Mouse (Mus musculus) Muller cell, postnatal 12 days (primary cell): ENCODE data around the gene C1qtnf5.

Source experiments
- DNase-seq: peaks from one replicate; pipeline ENCODE4 v3.0.0-alpha.2; 2015; ENCODE audit errors: inconsistent ontology term

The C1qtnf5 gene

DNA sequence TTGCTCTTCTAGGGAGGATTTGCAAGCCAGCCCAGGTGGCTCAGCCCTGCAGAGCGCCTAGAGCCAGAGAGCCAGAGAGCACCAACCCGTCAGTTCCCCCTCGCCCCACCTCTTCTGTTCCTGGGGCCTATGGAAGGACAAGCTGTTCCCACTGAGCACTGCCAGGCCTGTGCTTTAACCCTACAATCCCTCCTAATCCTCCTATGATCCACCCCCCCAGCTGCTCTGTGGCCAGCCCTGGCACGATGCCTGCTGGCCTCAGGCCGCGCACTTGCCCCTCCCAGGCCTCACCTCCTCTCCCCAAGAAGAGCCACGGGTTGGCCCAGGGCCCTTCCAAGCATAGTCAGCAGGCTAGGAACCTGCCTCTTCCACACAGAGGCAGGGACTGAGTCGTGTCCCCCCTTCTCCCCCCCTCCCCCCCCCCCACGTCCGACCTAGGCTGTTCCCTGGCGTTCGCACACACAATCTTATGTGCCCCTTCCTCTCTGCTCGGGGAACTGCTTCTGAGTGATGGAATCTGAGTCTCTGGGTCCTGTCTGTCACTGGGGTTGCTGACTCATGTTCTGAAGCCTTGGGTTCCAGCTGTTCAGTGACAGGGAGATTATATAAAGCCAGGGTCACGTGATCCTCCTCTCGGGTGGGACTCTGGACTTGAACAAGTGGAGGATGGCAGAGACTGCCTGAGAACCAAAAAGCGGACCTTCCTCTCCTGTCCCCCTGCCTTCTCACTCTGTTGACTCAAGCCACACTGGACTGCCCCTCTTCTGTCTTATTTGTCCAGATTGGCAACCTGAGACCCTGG lies 27.9 kb upstream of the C1qtnf5 start:
- DNase-seq: peak; percentile 92

- DNase-seq: no peak
Observed at GRCm38 (mm10) chr9:44079997-44080780, 26.9 kb upstream of the C1qtnf5 start.

DNA sequence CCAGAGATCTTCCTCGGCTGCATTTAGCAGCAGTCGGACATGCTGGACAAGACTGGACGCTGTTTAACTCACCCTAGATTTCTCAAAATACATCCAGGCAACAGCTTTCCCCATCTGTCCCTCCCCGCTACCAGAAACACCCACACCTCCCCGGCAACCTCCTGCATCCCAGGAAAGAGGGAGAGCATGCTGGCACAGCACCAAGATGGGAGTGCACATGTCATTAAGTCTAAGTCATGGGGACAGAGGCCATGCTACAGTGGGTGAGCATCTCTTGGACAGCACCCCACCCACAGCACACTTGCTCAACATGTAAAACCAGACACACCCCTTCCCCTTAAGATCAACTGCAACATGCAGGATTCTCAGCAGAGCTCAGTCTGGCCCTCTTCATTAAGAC lies 26.1 kb upstream of the C1qtnf5 start:
- no peak for DNase-seq

DNA sequence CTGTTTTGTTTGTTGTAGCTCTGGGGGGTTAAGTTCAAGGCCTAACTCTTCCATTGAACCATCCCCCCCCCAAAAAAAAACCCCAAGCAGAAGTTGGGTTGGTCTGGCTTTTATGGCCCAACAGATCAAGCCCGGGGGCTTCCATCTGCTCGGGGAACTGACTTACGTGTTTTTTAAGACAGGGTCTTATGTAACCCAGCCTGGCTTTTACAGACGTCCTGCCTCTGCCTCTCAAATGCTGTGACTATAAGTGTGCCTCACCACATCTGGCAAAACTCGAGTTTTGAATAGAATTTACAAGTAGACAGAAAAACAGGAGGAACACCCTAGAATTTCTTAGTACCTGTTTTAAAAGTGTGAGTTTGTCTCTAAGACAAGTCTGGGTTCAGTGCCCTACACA lies 25.5 kb upstream of the C1qtnf5 start:
- DNase-seq: no peak

GRCm38 (mm10) chr9:44082266-44082665 lies 24.8 kb upstream of the C1qtnf5 start:
- no peak for DNase-seq

DNA sequence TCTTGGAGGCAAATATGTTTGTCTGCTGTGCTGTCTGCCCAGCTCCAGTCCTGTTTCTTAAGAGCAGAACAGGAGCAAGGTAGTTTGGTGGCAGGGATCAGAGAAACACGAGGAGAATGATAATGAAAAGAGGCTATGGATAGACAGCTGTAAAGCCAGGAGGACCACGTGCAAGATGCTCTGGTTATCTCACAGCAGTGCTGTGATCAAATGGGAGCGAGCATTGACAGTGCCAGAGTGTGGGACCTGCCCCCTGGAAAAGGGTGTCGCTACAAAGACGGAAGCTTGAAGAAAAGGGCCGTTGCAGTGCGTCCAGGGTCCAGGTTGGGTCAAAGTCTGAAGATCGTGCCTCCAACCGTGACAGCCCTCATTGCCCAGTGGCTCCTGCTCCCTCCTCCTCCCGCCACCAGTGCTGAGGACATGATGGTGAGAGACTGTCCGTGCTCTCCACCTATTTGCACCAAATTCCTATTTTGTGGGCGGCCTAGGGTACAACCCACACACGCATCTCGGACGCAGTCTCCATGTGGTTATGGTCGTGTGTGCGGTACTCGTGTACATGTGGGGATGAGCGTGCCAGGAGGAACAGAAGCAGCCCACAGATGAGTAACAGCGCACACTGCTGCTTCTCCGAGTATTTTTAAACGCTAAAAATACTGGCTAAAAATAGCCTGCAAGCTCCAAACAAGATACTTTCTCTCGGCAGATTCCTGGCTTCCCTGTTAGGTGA lies 23.5 kb upstream of the C1qtnf5 start:
- DNase-seq: no peak

DNA sequence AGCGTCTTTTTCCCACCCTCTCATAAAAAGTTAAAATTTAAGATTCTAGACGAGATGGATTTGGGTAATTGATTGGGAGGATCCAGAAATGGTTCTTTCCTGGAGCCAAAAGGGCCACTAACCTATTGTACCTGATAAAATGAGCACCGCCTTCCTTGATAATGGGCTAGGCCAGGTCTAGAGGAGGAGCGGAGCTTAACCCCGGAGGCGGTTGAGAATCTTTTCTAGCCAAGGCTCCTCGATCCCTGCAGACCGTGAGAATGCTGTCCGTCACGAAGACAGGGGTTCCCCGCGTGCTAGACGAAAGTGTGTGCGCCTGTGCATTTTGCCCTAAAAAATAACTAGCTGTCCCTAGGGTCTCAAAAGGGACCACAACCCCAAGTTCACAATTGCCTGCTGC lies 22.8 kb upstream of the C1qtnf5 start:
- DNase-seq: no peak

DNA sequence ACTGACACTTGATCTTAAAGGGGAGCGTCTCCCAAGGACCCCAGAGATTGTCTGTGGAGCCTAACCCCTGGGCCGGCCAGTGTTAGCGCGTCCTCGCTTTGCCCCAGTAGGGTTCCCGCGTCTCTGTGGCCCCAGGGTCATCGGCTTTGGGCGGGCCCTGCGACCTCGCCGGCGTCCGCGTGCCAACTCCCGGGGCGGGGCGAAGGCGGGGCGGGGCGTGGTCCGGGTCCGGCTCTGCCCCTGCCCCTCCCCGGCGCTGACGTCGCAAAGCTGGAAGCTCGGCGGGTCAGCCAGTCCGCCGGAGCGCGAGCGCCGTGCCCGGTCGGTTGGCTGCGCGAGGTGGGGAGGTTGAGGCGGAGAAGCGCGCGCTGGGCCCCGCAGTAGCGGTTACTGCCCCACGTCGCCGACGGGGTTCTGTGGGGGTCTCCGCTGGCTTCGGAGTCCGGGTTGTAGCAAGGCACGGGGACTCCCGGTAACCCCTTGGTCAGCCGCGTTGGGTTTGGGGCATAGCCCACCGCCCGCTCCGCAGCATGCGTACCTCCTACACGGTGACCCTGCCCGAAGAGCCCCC lies 22.3 kb upstream of the C1qtnf5 start:
- peak; percentile 92 for DNase-seq

DNA sequence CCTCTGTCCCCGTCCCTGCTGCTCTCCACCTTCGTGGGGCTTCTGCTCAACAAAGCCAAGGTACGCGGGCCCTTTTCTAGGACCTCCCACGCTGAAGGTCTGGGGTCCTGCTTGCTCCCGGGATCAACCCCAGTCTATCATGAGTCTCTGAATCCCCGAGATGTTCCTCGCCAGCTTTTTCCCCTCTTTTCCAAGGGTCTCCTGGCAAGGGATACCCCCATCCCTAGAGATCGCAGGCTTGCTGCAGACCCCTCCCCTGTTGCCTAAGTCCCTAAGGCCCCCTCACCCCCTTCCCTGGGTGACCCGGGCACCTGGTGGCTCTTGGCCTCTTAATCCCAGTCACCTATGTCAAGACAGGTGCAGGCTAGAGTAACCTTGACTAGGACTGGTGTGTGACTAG lies 21.8 kb upstream of the C1qtnf5 start:
- no peak for DNase-seq

GRCm38 (mm10) chr9:44085741-44086665 lies 21.0 kb upstream of the C1qtnf5 start:
- peak; percentile 44 for DNase-seq

DNA sequence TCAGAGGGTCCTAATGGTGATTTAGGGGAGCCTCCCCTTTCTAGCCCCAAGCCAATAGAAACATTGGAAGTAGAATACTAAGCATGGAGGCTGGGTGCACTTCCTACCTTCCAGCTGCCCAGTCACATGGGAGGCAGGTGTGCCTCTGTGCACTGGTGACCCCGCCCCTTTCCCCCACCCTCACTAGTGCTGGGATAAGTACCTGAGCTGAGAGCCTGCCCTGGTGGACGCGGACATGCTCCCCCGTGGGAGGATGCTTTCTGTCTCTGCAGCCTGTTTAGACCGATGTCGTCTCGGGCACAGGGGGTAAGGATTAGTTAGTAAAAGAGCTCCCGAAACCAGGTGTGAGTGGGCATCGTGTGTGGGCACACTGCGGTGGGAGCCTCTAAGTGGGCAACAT lies 20.1 kb upstream of the C1qtnf5 start:
- DNase-seq: no peak

DNA sequence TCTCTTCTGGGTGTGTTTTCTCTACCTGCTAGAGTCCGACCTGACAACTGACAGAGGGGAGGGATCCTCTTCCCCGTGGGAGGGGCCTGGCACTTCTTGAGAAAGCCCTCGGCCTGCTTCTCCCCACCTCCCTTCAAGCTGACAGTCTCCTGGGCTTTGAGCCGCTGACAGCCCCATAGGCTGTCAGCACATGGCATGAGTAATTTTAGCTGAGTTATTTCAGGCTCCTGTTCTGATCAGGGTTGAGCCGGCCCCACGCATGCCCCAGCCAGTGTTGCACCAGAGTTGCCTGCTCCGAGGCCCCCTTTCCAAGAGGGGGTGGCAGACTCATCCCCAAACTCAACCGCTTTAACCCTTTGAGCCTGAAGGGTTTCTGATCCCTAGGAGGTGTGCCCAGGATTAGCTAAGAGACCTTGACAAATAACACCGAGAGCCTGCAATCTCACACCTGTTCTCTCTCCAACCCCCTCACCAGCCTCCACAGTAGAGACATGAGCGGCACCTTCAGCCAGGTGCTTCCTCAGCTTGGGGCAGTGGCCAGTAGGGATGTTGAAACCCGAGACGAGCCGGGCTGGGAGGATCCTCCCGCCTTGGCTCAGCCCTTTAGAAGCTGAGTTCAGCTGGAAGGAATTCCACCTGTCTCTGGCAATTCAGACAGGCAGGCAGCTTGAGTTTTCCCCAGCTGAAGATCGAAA lies 19.1 kb upstream of the C1qtnf5 start:
- peak; percentile 30 for DNase-seq

DNA sequence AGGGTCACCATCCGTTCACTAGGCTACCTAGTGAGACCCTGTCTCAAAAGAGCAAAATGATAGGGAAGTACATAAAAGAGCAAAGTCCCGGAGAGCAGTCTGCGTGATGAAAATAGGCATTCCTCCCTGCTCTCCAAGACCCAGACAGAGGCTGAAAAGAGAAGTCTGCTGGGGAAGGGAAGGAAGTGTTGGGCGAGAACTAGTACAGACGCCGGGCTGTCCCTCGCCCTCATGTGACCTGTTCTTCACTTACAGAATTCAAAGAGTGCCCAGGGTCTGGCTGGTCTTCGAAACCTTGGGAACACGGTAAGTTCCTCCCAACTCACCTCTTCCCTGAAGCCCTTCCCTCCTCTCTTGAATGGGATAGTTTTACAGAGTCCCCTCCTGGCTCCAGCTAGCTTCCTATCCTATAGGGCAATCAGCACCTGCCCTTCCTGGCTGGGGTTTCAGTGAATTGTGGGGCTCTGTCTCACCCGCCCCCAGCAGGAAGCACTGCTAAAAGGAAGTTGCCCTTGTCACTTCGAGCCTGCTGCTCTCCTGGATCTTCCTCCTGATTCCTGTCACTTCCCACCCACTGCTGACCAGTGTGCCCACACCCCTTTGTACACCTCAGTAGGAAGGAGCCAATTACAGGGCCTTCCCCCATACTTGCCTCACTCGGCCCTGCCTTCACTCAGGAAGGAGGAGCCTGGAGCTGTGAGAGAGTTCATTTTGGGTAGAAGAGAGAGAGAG lies 18.0 kb upstream of the C1qtnf5 start:
- DNase-seq: no peak

DNA sequence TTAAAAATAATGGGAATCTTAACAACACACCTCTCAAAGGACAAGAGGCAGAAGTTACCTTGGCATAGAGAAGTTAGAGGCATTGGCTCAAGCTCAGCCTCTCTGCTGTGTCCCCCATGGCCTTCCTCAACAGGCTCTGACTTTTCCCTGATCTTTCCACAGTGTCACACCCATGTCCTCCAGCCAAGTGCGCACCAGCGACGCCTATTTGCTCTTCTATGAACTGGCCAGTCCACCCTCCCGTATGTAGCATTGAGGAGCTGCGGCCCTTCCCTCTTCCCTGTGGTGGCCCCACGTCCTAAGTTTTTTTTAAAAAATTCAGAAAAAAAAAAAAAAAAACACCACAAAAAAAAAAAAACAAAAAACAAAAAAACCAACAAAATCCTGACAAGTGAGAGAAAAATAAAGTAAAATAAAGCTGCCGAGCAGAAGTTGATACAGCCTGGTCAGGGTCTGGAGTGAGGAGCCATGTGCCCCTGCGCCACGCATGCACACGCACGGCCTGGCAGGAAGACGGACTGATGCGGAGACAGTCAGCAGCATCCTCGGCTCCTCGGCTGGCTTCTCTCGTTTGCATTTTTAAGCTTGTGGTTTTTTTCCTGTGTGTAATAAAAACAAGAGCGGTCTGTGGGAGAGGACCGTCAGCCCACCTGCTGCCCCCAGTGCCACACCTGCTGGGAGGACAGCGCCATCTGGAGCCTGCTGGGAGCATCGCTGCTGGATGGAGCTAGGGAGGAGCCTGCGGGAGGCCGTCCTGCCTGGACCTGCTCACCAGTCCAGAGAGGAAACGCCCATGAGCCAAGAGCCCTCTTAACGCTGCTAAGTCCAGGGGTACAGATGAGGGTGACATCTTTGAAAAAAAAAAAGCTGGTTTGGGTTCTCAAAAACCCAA lies 13.2 kb upstream of the C1qtnf5 start:
- DNase-seq: peak; percentile 64

DNA sequence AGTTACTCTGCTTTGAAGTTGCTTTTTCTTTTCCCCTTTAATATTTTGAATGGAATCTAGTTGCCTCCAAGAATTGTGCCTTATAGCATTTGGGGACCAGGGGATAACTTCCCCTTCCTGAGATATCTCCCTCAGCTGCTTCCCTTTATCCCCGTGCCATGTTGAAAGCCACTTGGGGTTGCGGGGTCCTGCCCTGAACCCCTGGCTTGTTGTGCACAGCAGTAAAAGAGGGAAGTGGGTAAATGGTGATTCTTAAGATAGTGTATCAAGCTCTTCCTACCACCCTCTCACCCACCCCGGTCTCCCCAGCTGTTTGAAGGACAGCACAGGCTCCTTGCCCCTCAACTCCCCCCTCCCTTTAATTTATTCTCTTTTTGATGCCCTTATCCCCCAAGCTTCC lies 12.3 kb upstream of the C1qtnf5 start:
- no peak for DNase-seq

DNA sequence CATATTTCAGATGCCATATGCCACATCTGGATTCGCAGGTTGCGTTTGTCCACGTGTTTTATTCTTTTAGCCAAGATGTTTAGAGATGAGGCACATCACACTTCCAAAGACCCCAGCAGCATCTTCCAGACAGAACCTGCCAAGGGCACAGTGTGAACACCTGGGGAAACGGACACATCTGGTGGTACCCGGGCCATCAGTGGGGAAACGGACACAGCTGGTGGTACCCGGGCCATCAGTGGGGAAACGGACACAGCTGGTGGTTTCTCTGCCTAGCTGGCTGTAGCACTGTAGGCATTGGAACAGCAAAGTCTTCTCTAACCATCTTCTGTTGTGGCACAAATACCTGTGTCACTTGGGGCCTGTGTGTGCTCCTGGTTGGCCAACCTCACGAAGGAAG lies 11.3 kb upstream of the C1qtnf5 start:
- no peak for DNase-seq

DNA sequence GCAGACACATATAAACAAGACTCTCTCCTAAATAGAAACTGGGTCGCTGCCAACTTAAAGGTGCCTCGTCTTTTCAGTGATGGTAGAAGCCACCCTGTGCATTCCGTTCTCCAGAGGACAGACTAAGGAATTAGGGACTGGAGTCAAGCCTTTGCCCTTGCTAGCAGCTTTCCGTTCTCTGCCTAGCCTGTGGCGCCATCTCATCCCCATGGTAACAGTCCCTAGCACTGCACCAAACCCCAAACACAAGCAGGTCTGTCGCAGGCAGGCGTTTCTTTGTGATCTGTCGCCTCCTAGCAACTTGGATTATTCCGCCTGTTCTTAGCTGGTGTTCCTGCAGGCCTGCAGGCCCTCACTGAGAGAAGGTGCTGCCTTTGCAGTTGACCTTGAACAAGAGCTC lies 10.5 kb upstream of the C1qtnf5 start:
- no peak for DNase-seq

DNA sequence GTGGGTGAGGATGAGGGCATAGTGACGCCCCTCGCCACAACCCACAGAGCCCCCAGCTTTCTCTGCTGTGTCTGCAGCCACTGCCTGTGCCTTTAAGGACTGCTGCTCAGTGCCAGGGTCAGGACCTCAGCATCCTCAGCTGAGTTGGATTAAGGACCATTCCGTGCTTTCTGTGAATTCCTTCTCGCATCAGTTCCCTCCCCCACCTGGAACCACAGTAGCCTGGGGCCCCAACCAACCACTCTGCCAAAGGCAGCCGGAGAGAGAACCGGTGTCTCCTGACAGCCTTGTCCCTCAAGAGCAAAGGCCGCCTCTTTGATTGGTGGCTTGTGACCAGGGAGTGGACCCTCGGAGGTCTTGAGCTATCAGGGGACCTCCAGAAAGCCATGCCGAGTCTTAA lies 5.6 kb upstream of the C1qtnf5 start, which contains the start of gene Mfrp:
Mfrp (plus strand) TSS at position 240 of the 400 bp plus-strand sequence.
- no peak for DNase-seq

- peak; percentile 41 for DNase-seq
Observed at GRCm38 (mm10) chr9:44104881-44105280, 2.2 kb upstream of the C1qtnf5 start.
